Mouse (Mus musculus) spleen, postnatal 36 days (tissue): ENCODE results near the gene Chrnb1.

Experiments
- DNase-seq, 2 experiments: peaks; one replicate each; pipeline ENCODE4 v3.0.0; 2022; ENCODE audit warnings: low spot score in 2 of 2, mixed read lengths in 1 of 2

Chrnb1 gene

GRCm38 (mm10) chr11:69804652-69804940 lies 8.9 kb upstream of the Chrnb1 start:
- DNase-seq = no peak

GRCm38 (mm10) chr11:69803786-69804651 lies 8.3 kb upstream of the Chrnb1 start:
- peak; percentile 71 to 77 for DNase-seq

- no peak for DNase-seq
Observed at GRCm38 (mm10) chr11:69803328-69803727, 7.6 kb upstream of the Chrnb1 start.

GRCm38 (mm10) chr11:69802648-69803105 lies 6.9 kb upstream of the Chrnb1 start:
- DNase-seq = peak; percentile 50 to 65

GRCm38 (mm10) chr11:69801379-69801977 lies 5.7 kb upstream of the Chrnb1 start, which contains the start of gene Fgf11:
Fgf11 (minus strand) TSS chr11:69801857.
- no peak for DNase-seq

GRCm38 (mm10) chr11:69800392-69801197 lies 4.9 kb upstream of the Chrnb1 start:
- no peak for DNase-seq

- DNase-seq = no peak
Observed at GRCm38 (mm10) chr11:69800138-69800391, 4.3 kb upstream of the Chrnb1 start.

- DNase-seq = peak; percentile 66 to 73
Observed at GRCm38 (mm10) chr11:69799394-69800137, 3.8 kb upstream of the Chrnb1 start.

- DNase-seq = no peak
Observed at GRCm38 (mm10) chr11:69797924-69798323, 2.2 kb upstream of the Chrnb1 start.

GRCm38 (mm10) chr11:69795983-69796435 lies 266 bp upstream of the Chrnb1 start:
- DNase-seq = no peak

- DNase-seq = no peak
Observed at GRCm38 (mm10) chr11:69793429-69793828, 2.3 kb downstream of the Chrnb1 start.

GRCm38 (mm10) chr11:69791420-69791819 lies 4.3 kb downstream of the Chrnb1 start:
- no peak for DNase-seq

- DNase-seq = no peak
Observed at GRCm38 (mm10) chr11:69789431-69789830, 6.3 kb downstream of the Chrnb1 start.

GRCm38 (mm10) chr11:69787306-69787705 lies 8.4 kb downstream of the Chrnb1 start:
- DNase-seq = no peak

- DNase-seq = peak in 1 of 2 experiments; percentile 38
Observed at GRCm38 (mm10) chr11:69784793-69785272, 10.9 kb downstream of the Chrnb1 start.

- DNase-seq = no peak
Observed at GRCm38 (mm10) chr11:69781828-69782227, 13.9 kb downstream of the Chrnb1 start.

- no peak for DNase-seq
Observed at GRCm38 (mm10) chr11:69778985-69779384, 16.8 kb downstream of the Chrnb1 start.

GRCm38 (mm10) chr11:69778258-69778982 lies 17.3 kb downstream of the Chrnb1 start:
- no peak for DNase-seq

GRCm38 (mm10) chr11:69777504-69778257 lies 18.1 kb downstream of the Chrnb1 start:
- no peak for DNase-seq

GRCm38 (mm10) chr11:69776488-69776887 lies 19.3 kb downstream of the Chrnb1 start:
- DNase-seq = no peak
